Mouse (Mus musculus): ENCODE measurements around the gene Plac9a.
"Not testable (repeated sequence)": the region's sequence is repeated elsewhere in the genome, so short reads cannot be mapped to it uniquely, and the experiment has no call there.

- TF ChIP-seq POLR2A (IDR thresholded peaks at IDR 0.05; ENCODE audit: control insufficient read depth, extremely low read depth, insufficient read depth, low read length, poor library complexity); CTCF (IDR thresholded peaks at IDR 0.05; ENCODE audit: borderline replicate concordance, control insufficient read depth, extremely low read depth, insufficient read depth, low read length, poor library complexity): not testable (repeated sequence)
Measured at GRCm38 (mm10) chr14:25848708-25849107, 54.2 kb downstream of the Plac9a start.

All from thymus, adult 2 months (tissue).